ENCODE assay signal across 8 mouse cellular contexts in the genomic region with DNA sequence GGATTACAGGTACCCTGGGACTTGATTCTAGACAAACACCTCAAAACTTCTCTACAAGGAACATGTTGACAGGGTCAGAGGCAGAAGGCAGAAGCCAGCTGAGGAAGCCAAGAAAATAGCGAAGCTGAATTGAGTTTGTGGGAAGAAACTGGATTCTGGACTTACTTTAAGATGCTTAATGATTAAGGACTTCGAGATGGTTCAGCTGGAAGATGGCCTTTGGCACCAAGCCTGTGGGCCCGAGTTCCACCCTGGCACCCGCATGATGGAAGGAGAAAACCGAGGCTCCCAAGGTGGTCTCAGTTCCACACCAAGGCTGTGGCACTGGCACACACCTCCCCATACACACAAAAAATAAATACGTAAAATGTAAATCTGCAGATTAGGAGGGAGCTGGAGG. TPM values are rescaled to one million over a fixed set of nuclear protein-coding genes. Genes with fewer than 3 reads are reported as not detected.
DNase-seq lines count a peak whose midpoint lies in the region; ATAC-seq lines count a peak whose summit lies in the region.

No protein-coding gene starts in this region.

- DNase-seq in cerebellum, adult 11-12 months, result no peak
- DNase-seq in adrenal gland, postnatal 14 days, result no peak
- no peak for DNase-seq in cerebellum, adult 8-10 months

- WGBS in forebrain, embryonic 12.5 days, result 39% methylated on average over 6 of the region's 6 CpGs
- 45% methylated on average over 6 of the region's 6 CpGs for WGBS in forebrain, embryonic 16.5 days
- WGBS in embryonic facial prominence, embryonic 13.5 days, result 9% methylated on average over 6 of the region's 6 CpGs
- 49% methylated on average over 6 of the region's 6 CpGs for WGBS in hindbrain, embryonic 15.5 days
- 30% methylated on average over 6 of the region's 6 CpGs for WGBS in lung, embryonic 16.5 days

- no peak for ATAC-seq in forebrain, embryonic 12.5 days (ENCODE audit: low FRiP score)
- no peak for ATAC-seq in forebrain, embryonic 16.5 days
- ATAC-seq in embryonic facial prominence, embryonic 13.5 days (ENCODE audit: insufficient number of reproducible peaks, insufficient read depth, low FRiP score, low TSS enrichment, low read depth), result peak; percentile 0; the same call in 1 of the 2 replicates
- ATAC-seq in hindbrain, embryonic 15.5 days (ENCODE audit: low FRiP score, low read depth), result no peak
- peak; percentile 16; the same call in 1 of the 2 replicates for ATAC-seq in lung, embryonic 16.5 days (ENCODE audit: low read depth)

- H3K27ac ChIP-seq in forebrain, embryonic 12.5 days, result peak overlapping the region; percentile 25; the same call in 1 of the 2 replicates
- no peak overlapping the region for H3K27ac ChIP-seq in forebrain, embryonic 16.5 days (ENCODE audit: low read length)
- peak overlapping the region; percentile 98 for H3K27ac ChIP-seq in embryonic facial prominence, embryonic 13.5 days
- no peak overlapping the region for H3K27ac ChIP-seq in hindbrain, embryonic 15.5 days (replicated peaks)
- H3K27ac ChIP-seq in lung, embryonic 16.5 days (ENCODE audit: low read length), result peak overlapping the region; percentile 96

- H3K4me1 ChIP-seq in forebrain, embryonic 12.5 days, result peaks cover 46% of the 10 kb centered on the region
- H3K4me1 ChIP-seq in forebrain, embryonic 16.5 days (replicated peaks; ENCODE audit: control insufficient read depth, insufficient read depth, low read length), result peaks cover 26% of the 10 kb centered on the region
- H3K4me1 ChIP-seq in embryonic facial prominence, embryonic 13.5 days, result peaks cover 59% of the 10 kb centered on the region
- H3K4me1 ChIP-seq in hindbrain, embryonic 15.5 days (replicated peaks), result peaks cover 30% of the 10 kb centered on the region
- peaks cover 32% of the 10 kb centered on the region for H3K4me1 ChIP-seq in lung, embryonic 16.5 days (replicated peaks; ENCODE audit: control insufficient read depth, insufficient read depth, low read length)

- H3K9me3 ChIP-seq in forebrain, embryonic 12.5 days, result peaks cover 10% of the 10 kb centered on the region
- H3K9me3 ChIP-seq in forebrain, embryonic 16.5 days (ENCODE audit: control insufficient read depth, low read length), result peaks cover 9% of the 10 kb centered on the region
- H3K9me3 ChIP-seq in embryonic facial prominence, embryonic 13.5 days, result peaks cover 7% of the 10 kb centered on the region
- no peaks in the 10 kb centered on the region for H3K9me3 ChIP-seq in hindbrain, embryonic 15.5 days
- H3K9me3 ChIP-seq in lung, embryonic 16.5 days (ENCODE audit: control insufficient read depth, low read length), result peaks cover 9% of the 10 kb centered on the region

- peak overlapping the region; percentile 62 for H3K4me2 ChIP-seq in forebrain, embryonic 12.5 days
- no peak overlapping the region for H3K4me2 ChIP-seq in forebrain, embryonic 16.5 days (ENCODE audit: low read length)
- H3K4me2 ChIP-seq in embryonic facial prominence, embryonic 13.5 days, result peak overlapping the region; percentile 72
- H3K4me2 ChIP-seq in hindbrain, embryonic 15.5 days, result peak overlapping the region; percentile 56; the same call in 1 of the 2 replicates
- peak overlapping the region; percentile 74 for H3K4me2 ChIP-seq in lung, embryonic 16.5 days (ENCODE audit: low read depth, low read length)

- 0 out of 2 replicates have a peak overlapping the region, but pooled peaks have one; percentile 30 for H3K4me3 ChIP-seq in forebrain, embryonic 12.5 days (replicated peaks)
- no peak overlapping the region for H3K4me3 ChIP-seq in forebrain, embryonic 16.5 days (replicated peaks; ENCODE audit: low read length)
- H3K4me3 ChIP-seq in embryonic facial prominence, embryonic 13.5 days, result peak overlapping the region; percentile 44
- no peak overlapping the region for H3K4me3 ChIP-seq in hindbrain, embryonic 15.5 days
- H3K4me3 ChIP-seq in lung, embryonic 16.5 days (ENCODE audit: low read length), result peak overlapping the region; percentile 15; the same call in 1 of the 2 replicates

- H3K27me3 ChIP-seq in forebrain, embryonic 12.5 days, result peaks cover 73% of the 10 kb centered on the region
- H3K27me3 ChIP-seq in forebrain, embryonic 16.5 days (replicated peaks; ENCODE audit: control insufficient read depth, insufficient read depth, low read length), result peaks cover 7% of the 10 kb centered on the region
- peaks cover 16% of the 10 kb centered on the region; the same call in 1 of the 2 replicates for H3K27me3 ChIP-seq in embryonic facial prominence, embryonic 13.5 days
- H3K27me3 ChIP-seq in hindbrain, embryonic 15.5 days, result peaks cover 20% of the 10 kb centered on the region; the same call in 1 of the 2 replicates
- peaks cover 31% of the 10 kb centered on the region for H3K27me3 ChIP-seq in lung, embryonic 16.5 days (ENCODE audit: control insufficient read depth, insufficient read depth, low read depth, low read length)

- 0 out of 2 replicates have a peak overlapping the region, but pooled peaks have one; percentile 0 for H3K9ac ChIP-seq in forebrain, embryonic 12.5 days
- H3K9ac ChIP-seq in forebrain, embryonic 16.5 days (replicated peaks; ENCODE audit: low read depth, low read length), result no peak overlapping the region
- peak overlapping the region; percentile 62 for H3K9ac ChIP-seq in embryonic facial prominence, embryonic 13.5 days
- H3K9ac ChIP-seq in hindbrain, embryonic 15.5 days, result no peak overlapping the region
- H3K9ac ChIP-seq in lung, embryonic 16.5 days (ENCODE audit: low read length), result peak overlapping the region; percentile 38; the same call in 1 of the 2 replicates

- H3K36me3 ChIP-seq in forebrain, embryonic 12.5 days (replicated peaks), result peaks cover 12% of the 10 kb centered on the region
- peaks cover 10% of the 10 kb centered on the region for H3K36me3 ChIP-seq in forebrain, embryonic 16.5 days (ENCODE audit: control insufficient read depth, insufficient read depth)
- H3K36me3 ChIP-seq in embryonic facial prominence, embryonic 13.5 days, result peaks cover 23% of the 10 kb centered on the region
- peaks cover 18% of the 10 kb centered on the region for H3K36me3 ChIP-seq in hindbrain, embryonic 15.5 days
- H3K36me3 ChIP-seq in lung, embryonic 16.5 days (ENCODE audit: control insufficient read depth, insufficient read depth, low read length), result peaks cover 11% of the 10 kb centered on the region

RNA-seq across cellular contexts. Expression of a gene that starts 1.1 kb away (rescaled TPM):
- 14.7 and 16.4 TPM in 2 replicates for polyA plus RNA-seq in forebrain, embryonic 12.5 days (2016; fragmentation: Nextera tagmentation; extraction: Ambion mirVana)
- polyA plus RNA-seq in forebrain, embryonic 16.5 days (2015; fragmentation: Nextera tagmentation; extraction: Ambion mirVana), result 1.9 and 4.5 TPM in 2 replicates
- polyA plus RNA-seq in embryonic facial prominence, embryonic 13.5 days (2015; fragmentation: Nextera tagmentation; extraction: Ambion mirVana), result 19.9 and 32.0 TPM in 2 replicates
- polyA plus RNA-seq in hindbrain, embryonic 15.5 days (2015; fragmentation: Nextera tagmentation; extraction: Ambion mirVana), result 1.3 and 5.3 TPM in 2 replicates
- polyA plus RNA-seq in lung, embryonic 16.5 days (2015; fragmentation: Nextera tagmentation; extraction: Ambion mirVana), result 12.9 and 13.0 TPM in 2 replicates
- total RNA-seq in adrenal gland, postnatal 14 days (2021), result 0.59 and 0.60 TPM in 2 replicates

RNA-seq across cellular contexts. Expression of a gene that starts 15.4 kb away (rescaled TPM):
- 2.6 and 3.2 TPM in 2 replicates for polyA plus RNA-seq in forebrain, embryonic 12.5 days (2016; fragmentation: Nextera tagmentation; extraction: Ambion mirVana)
- 2.1 and 2.6 TPM in 2 replicates for polyA plus RNA-seq in forebrain, embryonic 16.5 days (2015; fragmentation: Nextera tagmentation; extraction: Ambion mirVana)
- 4.9 TPM in 2 replicates for polyA plus RNA-seq in embryonic facial prominence, embryonic 13.5 days (2015; fragmentation: Nextera tagmentation; extraction: Ambion mirVana)
- 5.1 and 5.6 TPM in 2 replicates for polyA plus RNA-seq in hindbrain, embryonic 15.5 days (2015; fragmentation: Nextera tagmentation; extraction: Ambion mirVana)
- 2.1 and 2.2 TPM in 2 replicates for polyA plus RNA-seq in lung, embryonic 16.5 days (2015; fragmentation: Nextera tagmentation; extraction: Ambion mirVana)
- total RNA-seq in adrenal gland, postnatal 14 days (2021), result 2.6 and 4.1 TPM in 2 replicates

RNA-seq across cellular contexts. Expression of a gene that starts 15.8 kb away (rescaled TPM):
- 0.24 and 0.51 TPM in 2 replicates for polyA plus RNA-seq in forebrain, embryonic 12.5 days (2016; fragmentation: Nextera tagmentation; extraction: Ambion mirVana)
- polyA plus RNA-seq in forebrain, embryonic 16.5 days (2015; fragmentation: Nextera tagmentation; extraction: Ambion mirVana), result 0.15 TPM in 2 replicates
- 1.2 TPM in 2 replicates for polyA plus RNA-seq in embryonic facial prominence, embryonic 13.5 days (2015; fragmentation: Nextera tagmentation; extraction: Ambion mirVana)
- polyA plus RNA-seq in hindbrain, embryonic 15.5 days (2015; fragmentation: Nextera tagmentation; extraction: Ambion mirVana), result 0.13 and 0.52 TPM in 2 replicates
- 2.6 and 2.8 TPM in 2 replicates for polyA plus RNA-seq in lung, embryonic 16.5 days (2015; fragmentation: Nextera tagmentation; extraction: Ambion mirVana)
- total RNA-seq in adrenal gland, postnatal 14 days (2021), result 1.2 and 2.6 TPM in 2 replicates

RNA-seq across cellular contexts. Expression of a gene that starts 33.4 kb away (rescaled TPM):
- polyA plus RNA-seq in forebrain, embryonic 12.5 days (2016; fragmentation: Nextera tagmentation; extraction: Ambion mirVana), result 227 and 234 TPM in 2 replicates
- polyA plus RNA-seq in forebrain, embryonic 16.5 days (2015; fragmentation: Nextera tagmentation; extraction: Ambion mirVana), result 308 and 333 TPM in 2 replicates
- polyA plus RNA-seq in embryonic facial prominence, embryonic 13.5 days (2015; fragmentation: Nextera tagmentation; extraction: Ambion mirVana), result 104 and 111 TPM in 2 replicates
- 382 and 391 TPM in 2 replicates for polyA plus RNA-seq in hindbrain, embryonic 15.5 days (2015; fragmentation: Nextera tagmentation; extraction: Ambion mirVana)
- 116 and 118 TPM in 2 replicates for polyA plus RNA-seq in lung, embryonic 16.5 days (2015; fragmentation: Nextera tagmentation; extraction: Ambion mirVana)
- 222 and 231 TPM in 2 replicates for total RNA-seq in adrenal gland, postnatal 14 days (2021)

RNA-seq across cellular contexts. Expression of a gene that starts 47.8 kb away (rescaled TPM):
- polyA plus RNA-seq in forebrain, embryonic 12.5 days (2016; fragmentation: Nextera tagmentation; extraction: Ambion mirVana), result 10.0 and 10.9 TPM in 2 replicates
- polyA plus RNA-seq in forebrain, embryonic 16.5 days (2015; fragmentation: Nextera tagmentation; extraction: Ambion mirVana), result 6.6 TPM in 2 replicates
- polyA plus RNA-seq in embryonic facial prominence, embryonic 13.5 days (2015; fragmentation: Nextera tagmentation; extraction: Ambion mirVana), result 20.5 and 20.8 TPM in 2 replicates
- polyA plus RNA-seq in hindbrain, embryonic 15.5 days (2015; fragmentation: Nextera tagmentation; extraction: Ambion mirVana), result 6.2 and 6.7 TPM in 2 replicates
- polyA plus RNA-seq in lung, embryonic 16.5 days (2015; fragmentation: Nextera tagmentation; extraction: Ambion mirVana), result 21.7 and 23.3 TPM in 2 replicates
- 25.0 and 35.4 TPM in 2 replicates for total RNA-seq in adrenal gland, postnatal 14 days (2021)

Comparison
In these comparisons a context has a peak if more than half of its experiments do, and no peak if none do; other contexts are left out.
1. H3K27ac ChIP-seq: peak in forebrain, embryonic 12.5 days (single experiment), embryonic facial prominence, embryonic 13.5 days (single experiment) and lung, embryonic 16.5 days (single experiment); none in forebrain, embryonic 16.5 days (single experiment) and hindbrain, embryonic 15.5 days (single experiment).
2. H3K4me3 ChIP-seq: peak in forebrain, embryonic 12.5 days (single experiment), embryonic facial prominence, embryonic 13.5 days (single experiment) and lung, embryonic 16.5 days (single experiment); none in forebrain, embryonic 16.5 days (single experiment) and hindbrain, embryonic 15.5 days (single experiment).
3. H3K9ac ChIP-seq: peak in forebrain, embryonic 12.5 days (single experiment), embryonic facial prominence, embryonic 13.5 days (single experiment) and lung, embryonic 16.5 days (single experiment); none in forebrain, embryonic 16.5 days (single experiment) and hindbrain, embryonic 15.5 days (single experiment).
4. ATAC-seq: peak in embryonic facial prominence, embryonic 13.5 days (single experiment) and lung, embryonic 16.5 days (single experiment); none in forebrain, embryonic 12.5 days (single experiment), forebrain, embryonic 16.5 days (single experiment) and hindbrain, embryonic 15.5 days (single experiment).